Mouse (Mus musculus) kidney, postnatal 10 days (tissue): Measurements from ENCODE around the gene Mafg.
"Not testable (repeated sequence)": the region's sequence is repeated elsewhere in the genome, so short reads cannot be mapped to it uniquely, and the experiment has no call there.

Source experiments
- DNase-seq: peaks from one replicate; pipeline ENCODE4 v3.0.0; 2021; ENCODE audit warnings: mixed read lengths

Mafg gene

GRCm38 (mm10) chr11:120588531-120588930 lies 44.9 kb downstream of the Mafg start:
- DNase-seq = no peak

GRCm38 (mm10) chr11:120583937-120584336 lies 49.5 kb downstream of the Mafg start:
- DNase-seq = no peak

GRCm38 (mm10) chr11:120582982-120583293 lies 50.5 kb downstream of the Mafg start:
- DNase-seq = not testable (repeated sequence)

GRCm38 (mm10) chr11:120582268-120582981 lies 51.0 kb downstream of the Mafg start:
- no peak for DNase-seq

DNA sequence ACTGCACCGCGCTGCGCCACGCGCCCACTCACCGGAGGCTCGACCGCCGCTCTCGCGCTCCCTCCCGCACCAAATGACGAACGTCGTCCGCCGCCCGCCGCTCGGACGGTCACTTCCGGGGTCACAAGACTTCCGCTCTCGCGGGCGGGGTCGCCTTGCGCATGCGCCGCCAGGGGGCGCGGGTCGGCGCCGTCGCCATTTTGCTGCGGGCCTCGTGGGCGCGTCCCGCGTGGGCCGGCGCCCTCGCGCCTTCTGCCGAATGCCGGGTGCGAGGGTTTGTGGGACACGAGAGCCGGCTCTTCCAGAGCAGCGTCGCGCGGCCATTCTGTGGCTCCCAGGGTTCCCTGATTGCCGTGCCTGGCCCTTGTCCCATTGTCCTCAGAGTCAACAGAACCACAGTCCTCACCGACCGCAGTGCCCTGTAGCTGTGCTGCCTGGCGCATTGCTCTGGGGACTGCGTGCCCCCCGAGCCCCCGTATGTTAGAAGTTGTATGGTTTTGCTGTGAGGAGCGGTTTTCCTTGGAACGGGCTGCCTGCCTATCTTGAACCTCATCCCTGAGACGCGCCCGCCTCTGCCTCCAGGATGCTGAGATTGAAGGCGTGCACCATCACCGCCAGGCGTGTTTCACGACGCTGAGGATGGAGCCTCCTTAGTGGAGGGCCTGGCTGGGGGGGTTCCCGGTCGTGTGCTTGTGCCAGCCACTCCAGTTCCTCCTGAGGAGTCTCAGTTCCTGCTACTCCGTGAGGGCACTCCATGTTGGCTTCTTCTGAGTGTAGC lies 51.7 kb downstream of the Mafg start, which contains the start of gene Arhgdia:
TSS of gene Arhgdia (minus strand) at position 135 of the 778 bp plus-strand sequence.
- DNase-seq = peak; percentile 94

- DNase-seq = peak; percentile 72
Measured at GRCm38 (mm10) chr11:120580871-120581331, 52.5 kb downstream of the Mafg start.

DNA sequence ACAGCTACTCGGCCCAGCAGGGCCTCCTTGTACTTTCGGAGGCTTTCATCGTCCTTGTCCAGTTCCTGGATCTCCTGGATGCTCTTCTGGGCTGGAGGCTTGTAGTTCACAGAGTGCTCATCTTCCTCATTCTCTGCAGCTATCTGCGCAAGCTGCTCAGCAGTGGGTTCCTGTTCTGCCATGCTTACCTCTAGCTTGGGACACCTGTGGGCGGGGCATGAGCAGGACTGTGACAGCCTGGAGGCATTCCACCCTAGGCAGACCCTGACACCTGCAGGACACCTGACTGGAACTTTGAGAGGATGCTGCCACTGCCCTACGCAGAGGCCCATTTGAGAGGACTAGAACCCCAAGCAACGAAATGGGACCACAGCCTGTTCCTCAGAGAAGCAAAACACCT lies 53.2 kb downstream of the Mafg start:
- DNase-seq = peak; percentile 53

DNA sequence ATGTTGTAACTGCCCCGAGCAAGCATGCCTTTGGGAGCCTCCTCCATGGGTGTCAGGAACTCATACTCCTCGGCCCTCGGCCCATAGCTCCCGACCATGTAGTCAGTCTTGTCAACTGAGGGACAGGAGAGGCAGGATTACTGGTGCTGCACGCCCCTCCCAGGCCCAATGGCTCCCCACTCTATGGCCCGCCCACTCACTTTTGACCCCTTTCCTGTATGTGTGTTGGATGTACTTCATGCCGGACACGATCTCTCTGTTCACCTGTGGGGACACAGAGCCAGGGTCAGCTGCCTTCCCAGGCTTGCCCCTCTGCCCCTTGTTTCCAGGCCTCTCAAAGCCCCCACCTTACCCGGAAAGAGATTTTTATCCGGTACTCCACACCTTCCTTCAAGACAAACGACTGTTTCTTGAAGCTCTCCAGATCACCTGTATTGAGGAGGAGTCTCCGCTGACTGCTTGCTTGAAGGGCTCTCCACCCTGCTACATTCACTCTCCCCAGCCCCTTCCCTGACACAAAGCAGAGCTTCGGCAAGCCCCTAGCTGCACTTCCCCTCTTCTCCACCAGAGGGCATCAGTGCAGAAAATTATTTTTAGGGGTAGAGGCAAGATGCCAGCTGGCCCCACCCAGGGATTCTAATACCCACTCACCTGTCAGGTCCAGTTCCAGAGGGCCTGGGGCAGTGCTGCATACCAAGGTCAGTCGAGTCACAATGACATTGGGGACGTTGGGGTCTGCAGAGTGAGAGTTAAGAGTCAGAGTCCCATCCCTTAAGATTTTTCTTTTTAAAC lies 53.9 kb downstream of the Mafg start:
- peak; percentile 85 for DNase-seq

DNA sequence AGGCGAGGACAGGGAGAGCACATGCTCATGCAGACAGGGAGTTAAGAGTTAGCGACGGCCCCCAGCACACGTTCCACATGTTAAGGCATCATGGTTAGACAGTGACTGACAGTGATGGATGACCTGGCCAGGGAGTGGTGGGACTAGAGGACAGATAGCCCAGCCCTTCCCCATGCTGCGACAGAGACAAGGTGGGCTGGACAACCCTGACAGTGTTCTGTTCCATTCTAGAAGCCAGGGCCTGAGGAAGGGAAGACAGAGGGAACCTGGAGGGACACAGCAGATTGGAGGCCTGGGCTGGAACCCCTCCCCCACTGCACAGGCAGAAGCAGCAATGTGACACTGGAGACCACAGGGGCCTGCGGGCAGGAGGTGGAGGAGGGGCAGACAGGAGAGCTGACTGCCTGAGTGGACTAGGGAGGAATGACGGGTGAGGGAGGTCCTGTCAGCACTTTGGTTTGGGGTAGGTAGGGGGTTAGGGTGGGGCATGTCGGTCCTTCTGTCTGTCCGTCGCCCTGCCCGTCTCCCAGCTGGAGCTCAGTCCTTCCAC lies 54.6 kb downstream of the Mafg start:
- peak; percentile 47 for DNase-seq

- peak; percentile 33 for DNase-seq
Measured at GRCm38 (mm10) chr11:120578024-120578693, 55.2 kb downstream of the Mafg start.

GRCm38 (mm10) chr11:120577211-120578023 lies 56.0 kb downstream of the Mafg start:
- peak; percentile 47 for DNase-seq

DNA sequence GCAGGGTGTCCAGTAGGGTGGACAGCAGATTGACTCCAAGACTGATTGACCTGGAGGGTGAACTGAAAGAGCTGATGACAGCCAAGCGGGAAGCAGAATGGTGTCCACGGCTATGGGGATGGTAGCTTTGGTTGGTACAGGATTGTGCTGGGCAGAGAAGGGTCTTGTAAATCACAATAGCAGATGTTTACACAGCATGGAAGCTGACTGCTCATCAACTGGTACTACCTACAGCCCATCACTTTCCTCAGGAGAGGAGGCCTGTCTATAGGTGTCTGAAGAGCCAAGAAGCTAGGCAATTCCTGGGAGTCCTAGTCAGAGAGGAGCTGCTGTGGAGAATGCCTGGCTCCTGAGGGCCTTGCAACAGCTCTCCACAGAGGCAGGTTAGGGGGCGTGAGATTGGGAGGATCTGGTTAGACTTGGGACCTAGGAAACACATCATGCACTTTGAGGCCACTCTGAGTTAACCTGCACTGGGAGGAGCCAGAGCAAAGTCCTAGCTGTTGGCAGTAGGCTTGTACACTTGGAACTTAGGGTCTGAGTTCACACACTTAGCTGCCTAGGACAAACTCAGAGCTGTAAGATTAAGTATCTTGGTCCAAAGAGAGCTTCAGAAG lies 56.9 kb downstream of the Mafg start:
- DNase-seq = peak; percentile 69

GRCm38 (mm10) chr11:120575940-120576339 lies 57.5 kb downstream of the Mafg start:
- no peak for DNase-seq
